ENCODE assay signal across 9 mouse cellular contexts in genomic region chr11:5521266-5521515, GRCm38 (mm10). TPM values are rescaled to one million over a fixed set of nuclear protein-coding genes. Genes with fewer than 3 reads are reported as not detected.
A peak's percentile ranks its signal among the peaks of the same experiment; 100 is the strongest.
DNase-seq lines count a peak whose midpoint lies in the region; ATAC-seq and TF ChIP-seq lines count a peak whose summit lies in the region.
"Had no signal": no experiment of that assay in that cellular context is flagged by ENCODE, and none has a peak within 500 bp of the region (broad histone marks: within the 10 kb centered on the region; RNA-seq: fewer than 3 reads in every experiment).

No protein-coding gene starts in this region.

- no peaks in the 10 kb centered on the region for H3K27me3 ChIP-seq in spleen, adult 2 months (ENCODE audit: control insufficient read depth, insufficient read depth, low read length)
- H3K27me3 ChIP-seq in intestine, embryonic 16.5 days (replicated peaks; ENCODE audit: control insufficient read depth, insufficient read depth, low read length) = no peaks in the 10 kb centered on the region
- no peaks in the 10 kb centered on the region for H3K27me3 ChIP-seq in myocyte (ENCODE audit: control insufficient read depth, insufficient read depth, insufficient read length)

- ATAC-seq in intestine, embryonic 16.5 days = peak; percentile 23

- no peaks in the 10 kb centered on the region for H3K9me3 ChIP-seq in intestine, embryonic 16.5 days (ENCODE audit: control insufficient read depth, low read length)

- peak overlapping the region; percentile 89 for H3K4me3 ChIP-seq in spleen, adult 2 months (ENCODE audit: extremely low read depth, insufficient read depth, insufficient read length)
- peak overlapping the region; percentile 97 for H3K4me3 ChIP-seq in intestine, embryonic 16.5 days (ENCODE audit: low read length)
- peak overlapping the region; percentile 75 for H3K4me3 ChIP-seq in myocyte

- peak overlapping the region; percentile 64 for H3ac ChIP-seq in myocyte (ENCODE audit: control insufficient read depth, insufficient read length)

- peaks cover 24% of the 10 kb centered on the region for H3K36me3 ChIP-seq in spleen, adult 2 months (ENCODE audit: control insufficient read depth, insufficient read depth, low read length)
- H3K36me3 ChIP-seq in intestine, embryonic 16.5 days (ENCODE audit: control insufficient read depth, insufficient read depth, low read length) = peaks cover 25% of the 10 kb centered on the region
- peaks cover 41% of the 10 kb centered on the region for H3K36me3 ChIP-seq in myocyte (ENCODE audit: control insufficient read depth, insufficient read depth)

- intact Hi-C loops in left cerebral cortex, postnatal 10 days (cut with DNase I) = loop anchor here (5.0 kb wide), 1 partner anchor 34 kb away; no protein-coding TSS in a partner anchor

- H3K79me2 ChIP-seq in myocyte (ENCODE audit: control insufficient read depth, insufficient read depth) = peaks cover 29% of the 10 kb centered on the region

- WGBS in spleen, adult 2 months = under 1% methylated on average over 13 of the region's 13 CpGs
- under 1% methylated on average over 13 of the region's 13 CpGs for WGBS in intestine, embryonic 16.5 days

- H3K4me2 ChIP-seq in intestine, embryonic 16.5 days (ENCODE audit: low read depth, low read length) = peak overlapping the region; percentile 65
- no peak overlapping the region for H3K4me2 ChIP-seq in myocyte (ENCODE audit: low read depth)

- no peak for TF ChIP-seq POLR2A in spleen, adult 2 months (IDR thresholded peaks at IDR 0.05; ENCODE audit: low read depth, low read length)
- TF ChIP-seq POLR2A in myocyte (IDR thresholded peaks at IDR 0.05; ENCODE audit: insufficient read length, low read depth) = no peak

- peak; percentile 69 for DNase-seq in cerebellum, adult 9-11 months
- no peak for DNase-seq in cerebellum, adult 9-10 months
- peak in 1 of 2 experiments; percentile 34 for DNase-seq in spleen, adult 2 months (ENCODE audit: low read depth in 1 of 2, low spot score in 2 of 2)
- DNase-seq in spleen, postnatal 14 days (ENCODE audit: low spot score in 2 of 2) = no peak
- DNase-seq in left cerebral cortex, postnatal 10 days (ENCODE audit: extremely low spot score in 1 of 2, low spot score in 2 of 2) = no peak
- DNase-seq in layer of hippocampus, adult 8-10 months (ENCODE audit: low spot score in 2 of 2) = no peak

- no peaks in the 10 kb centered on the region; the same call in 1 of the 2 replicates for H3K4me1 ChIP-seq in spleen, adult 2 months (ENCODE audit: control insufficient read depth, insufficient read depth, insufficient read length)
- peaks cover 25% of the 10 kb centered on the region for H3K4me1 ChIP-seq in intestine, embryonic 16.5 days (ENCODE audit: control insufficient read depth, insufficient read depth, low read length)

- H3K27ac ChIP-seq in spleen, adult 2 months (ENCODE audit: insufficient read depth, low read length) = peak overlapping the region; percentile 88
- H3K27ac ChIP-seq in intestine, embryonic 16.5 days (ENCODE audit: low read length) = peak overlapping the region; percentile 99

- peak overlapping the region; percentile 100 for H3K9ac ChIP-seq in intestine, embryonic 16.5 days (ENCODE audit: low read depth, low read length)

- no peak for TF ChIP-seq CTCF in spleen, adult 2 months (IDR thresholded peaks at IDR 0.05; ENCODE audit: extremely low read depth, insufficient read depth, insufficient read length, insufficient replicate concordance)

TF ChIP-seq in myocyte, 11 proteins besides CTCF, POLR2A, EP300 and RAD21:
- TF ChIP-seq USF1 (IDR thresholded peaks at IDR 0.05; ENCODE audit: low read depth) (no peak), MYOG (IDR thresholded peaks at IDR 0.05; ENCODE audit: control insufficient read depth in 1 of 3, insufficient read depth in 1 of 3, insufficient read length in 2 of 3, low read depth in 2 of 3) (peak in 1 of 3 experiments; percentile 52)

RNA-seq across cellular contexts. Expression of gene Xbp1, which starts 0.7 kb away (rescaled TPM):
- polyA plus RNA-seq in spleen, adult 2 months (2012; rRNA removed) = 63.7 and 75.6 TPM in 2 replicates
- 222 and 249 TPM in 2 replicates for polyA plus RNA-seq in intestine, embryonic 16.5 days (2015; fragmentation: Nextera tagmentation; extraction: Ambion mirVana)
- polyA plus RNA-seq in myocyte (2012; fragmentation: generic; extraction: Trizol) = 102 TPM
- 10 to 100 TPM; 68.5 to 76.6 TPM for total RNA-seq in left cerebral cortex, postnatal 10 days (2021)
- 100 to 1,000 TPM in 2 of 4 experiments, 10 to 100 TPM in 2; 71.9 to 130 (median 98.1) TPM for total RNA-seq in layer of hippocampus, adult 8-10 months (2022)

RNA-seq across cellular contexts. Expression of gene Ccdc117, which starts 20.8 kb away (rescaled TPM):
- polyA plus RNA-seq in spleen, adult 2 months (2012; rRNA removed) = 4.7 and 5.6 TPM in 2 replicates
- 11.1 and 11.9 TPM in 2 replicates for polyA plus RNA-seq in intestine, embryonic 16.5 days (2015; fragmentation: Nextera tagmentation; extraction: Ambion mirVana)
- polyA plus RNA-seq in myocyte (2012; fragmentation: generic; extraction: Trizol) = 9.0 TPM
- total RNA-seq in left cerebral cortex, postnatal 10 days (2021) = 10 to 100 TPM in 1 of 2 experiments, 1 to 10 TPM in 1; 9.1 to 10.3 TPM
- total RNA-seq in layer of hippocampus, adult 8-10 months (2022) = 10 to 100 TPM; 13.3 to 18.4 (median 15.2) TPM

RNA-seq across cellular contexts. Expression of gene Ankrd36, which starts 48.3 kb away (rescaled TPM):
- polyA plus RNA-seq in spleen, adult 2 months (2012; rRNA removed) = 0.02 TPM in 1 of 2 replicates, not detected in the other
- not detected in 2 replicates for polyA plus RNA-seq in intestine, embryonic 16.5 days (2015; fragmentation: Nextera tagmentation; extraction: Ambion mirVana)
- not detected for polyA plus RNA-seq in myocyte (2012; fragmentation: generic; extraction: Trizol)
- total RNA-seq in left cerebral cortex, postnatal 10 days (2021) = not detected
- not detected for total RNA-seq in layer of hippocampus, adult 8-10 months (2022)
- total RNA-seq: gastrocnemius, adult 8-10 months had no signal
